Mouse (Mus musculus): ENCODE results near the gene Mcf2l.

DNA sequence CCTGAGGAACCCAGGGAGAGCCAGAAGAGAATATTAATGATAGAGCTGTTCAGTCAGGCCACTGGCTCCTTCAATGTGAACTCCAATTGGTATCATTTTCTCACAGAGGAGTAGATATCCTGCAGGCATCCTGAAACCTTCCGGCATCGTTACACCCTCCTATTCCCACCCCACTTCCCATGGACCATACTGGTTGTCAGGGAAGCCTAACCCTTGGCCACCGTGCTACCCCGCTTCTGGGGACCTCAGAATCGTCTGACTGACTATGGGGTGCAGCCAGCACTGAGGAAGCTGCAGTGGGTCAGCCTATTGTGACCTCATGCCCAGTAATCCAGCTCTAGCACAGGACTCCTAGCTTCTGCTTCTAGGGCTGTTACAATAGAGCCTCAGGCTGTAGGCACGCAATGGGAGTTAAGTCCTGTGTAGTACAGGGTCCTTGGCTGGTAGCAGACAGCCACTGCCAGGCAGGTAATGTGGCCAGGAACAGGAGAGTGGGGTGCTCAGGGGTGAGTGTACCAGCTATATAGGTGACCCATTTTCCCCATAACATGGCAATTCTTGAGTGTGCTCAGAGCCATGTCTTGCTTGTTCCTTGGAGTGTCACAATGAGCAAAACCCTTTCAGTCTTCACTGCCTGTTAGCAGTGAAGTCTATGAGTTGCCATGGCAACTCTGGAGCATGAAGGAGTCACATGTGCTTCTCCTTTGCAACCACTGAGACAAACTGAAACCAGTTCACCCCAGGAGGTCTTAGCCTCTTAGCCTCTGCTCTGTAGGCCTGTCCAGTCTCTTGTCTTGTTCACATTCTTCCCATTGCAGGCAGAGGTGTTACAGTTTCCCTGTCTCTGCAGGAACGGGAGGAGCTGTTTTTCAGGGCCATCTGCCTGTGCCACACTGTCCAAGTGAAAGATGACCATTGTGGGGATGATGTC, 41.7 kb upstream of the Mcf2l start:
- TF ChIP-seq CTCF (conservative IDR thresholded peaks at IDR 0.05; ENCODE audit: low read length) (no peak), NANOG (IDR thresholded peaks at IDR 0.05; ENCODE audit: borderline replicate concordance, low read length) (no peak), POU5F1 (IDR thresholded peaks at IDR 0.05; ENCODE audit: borderline replicate concordance, low read length) (no peak)

Data from E14TG2a.4 (cell line).